Mouse (Mus musculus): ENCODE measurements at regions not wholly inside any gene's neighbourhood (a gene's known extent, or its start where the extent isn't known, plus 50 kb on each side); places are given as distances from the start of the nearest gene placed in this dataset.

DNA sequence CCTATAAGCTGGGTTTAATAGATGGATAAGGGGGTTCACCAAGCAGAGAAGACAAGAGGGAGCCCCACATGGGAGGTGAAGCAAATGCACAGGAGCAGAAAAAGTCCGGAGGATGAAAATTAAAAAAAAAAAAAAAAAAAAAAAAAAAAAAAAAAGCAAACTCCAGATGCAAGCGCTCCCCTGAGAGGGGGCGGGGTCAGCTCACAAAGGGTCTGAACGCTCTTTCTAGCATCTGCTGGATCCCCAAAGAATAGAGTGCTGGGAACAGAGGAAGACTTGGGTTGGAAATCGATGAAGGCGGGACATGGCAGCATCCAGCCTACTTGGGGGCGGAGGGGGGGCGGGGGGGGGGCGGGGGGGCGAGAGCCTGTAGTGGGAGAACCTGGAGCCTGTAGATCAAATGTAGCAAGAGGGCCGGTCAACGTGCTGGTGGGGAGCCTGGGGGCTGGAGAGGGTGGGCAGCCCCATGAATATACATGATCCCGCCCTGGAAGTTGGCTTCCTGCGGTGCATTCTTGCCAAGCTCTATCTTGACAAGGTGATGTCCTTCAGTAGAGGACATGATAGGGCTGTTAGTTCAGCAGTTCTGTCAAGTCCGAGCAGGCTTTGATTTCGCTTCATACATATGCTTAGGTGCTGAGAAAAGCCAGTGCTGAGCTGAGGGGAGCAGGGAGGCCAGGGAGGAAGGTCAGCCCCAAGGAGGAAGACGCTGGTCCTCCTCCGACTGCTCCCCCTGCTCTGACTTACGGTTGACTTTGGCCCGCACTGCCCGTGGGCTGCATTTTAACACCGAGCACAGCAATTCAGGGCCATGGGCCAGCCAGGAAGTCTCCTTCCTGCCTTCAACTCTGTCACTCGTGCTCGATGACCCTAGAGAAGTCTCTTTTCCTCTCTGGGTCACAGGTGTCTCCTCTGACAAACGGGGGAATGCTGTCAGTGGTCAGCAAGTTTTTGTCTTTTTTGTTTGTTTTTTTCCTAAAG lies 176.3 kb downstream of the 3100002H09Rik start:
- H3K27ac ChIP-seq (ENCODE audit: insufficient read depth, low read length), result no peak overlapping the region
- H3K4me1 ChIP-seq (ENCODE audit: control insufficient read depth, insufficient read depth, low read length), result no peaks in the 10 kb centered on the region
- TF ChIP-seq CTCF (IDR thresholded peaks at IDR 0.05; ENCODE audit: extremely low read depth, insufficient read depth, low read length), result no peak
- no peak for TF ChIP-seq POLR2A (IDR thresholded peaks at IDR 0.05; ENCODE audit: extremely low read depth, insufficient read depth, low read length)
- H3K4me3 ChIP-seq (ENCODE audit: insufficient read depth, low read length), result no peak overlapping the region

DNA sequence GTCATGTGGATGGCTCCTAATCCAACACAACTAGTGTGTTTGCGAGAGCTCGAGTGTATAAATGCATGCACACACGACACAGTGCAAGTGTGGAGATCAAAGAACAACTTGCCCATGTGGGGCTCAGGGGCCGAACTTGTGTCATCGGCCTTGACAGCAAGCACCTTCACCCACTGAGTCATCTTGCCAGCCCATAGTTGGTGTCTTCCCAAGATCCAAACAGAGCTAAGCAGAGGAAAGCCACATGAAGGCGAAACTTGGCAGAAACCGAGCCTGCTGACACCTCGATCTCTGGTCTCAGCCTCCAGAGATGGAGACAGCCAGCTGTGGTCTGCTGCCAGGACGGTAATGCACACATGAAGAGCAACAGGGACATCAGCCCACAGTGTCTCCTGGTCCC lies 177.1 kb downstream of the 3100002H09Rik start:
- TF ChIP-seq POLR2A (IDR thresholded peaks at IDR 0.05; ENCODE audit: extremely low read depth, insufficient read depth, low read length), result no peak
- Histone ChIP-seq H3K4me3 (ENCODE audit: insufficient read depth, low read length) (no peak overlapping the region), H3K27ac (ENCODE audit: insufficient read depth, low read length) (no peak overlapping the region), H3K4me1 (ENCODE audit: control insufficient read depth, insufficient read depth, low read length) (no peaks in the 10 kb centered on the region)

DNA sequence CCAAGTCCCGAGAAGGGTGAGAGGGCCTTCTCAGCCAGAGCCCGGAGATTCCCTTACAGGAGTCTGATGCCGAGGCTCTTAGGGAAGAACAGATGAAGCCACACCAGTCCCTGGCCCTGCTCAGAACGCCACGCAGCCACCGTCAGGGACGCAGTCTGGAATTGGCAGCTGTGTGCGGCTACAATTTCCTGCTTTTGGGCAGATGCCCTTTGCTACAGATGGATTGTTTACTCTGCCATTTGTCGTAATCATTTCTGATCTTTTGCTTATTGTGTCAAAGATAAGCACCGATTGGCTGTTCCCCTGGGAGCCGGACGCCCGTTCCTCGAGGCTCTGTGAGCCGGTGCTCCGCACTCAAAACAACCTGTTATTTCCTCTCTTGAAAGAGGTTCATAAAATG lies 179.4 kb downstream of the 3100002H09Rik start:
- no peaks in the 10 kb centered on the region for H3K4me1 ChIP-seq (ENCODE audit: control insufficient read depth, insufficient read depth, low read length)
- TF ChIP-seq CTCF (IDR thresholded peaks at IDR 0.05; ENCODE audit: extremely low read depth, insufficient read depth, low read length), result no peak
- no peak for TF ChIP-seq POLR2A (IDR thresholded peaks at IDR 0.05; ENCODE audit: extremely low read depth, insufficient read depth, low read length)
- no peak overlapping the region for H3K27ac ChIP-seq (ENCODE audit: insufficient read depth, low read length)
- no peak overlapping the region for H3K4me3 ChIP-seq (ENCODE audit: insufficient read depth, low read length)

DNA sequence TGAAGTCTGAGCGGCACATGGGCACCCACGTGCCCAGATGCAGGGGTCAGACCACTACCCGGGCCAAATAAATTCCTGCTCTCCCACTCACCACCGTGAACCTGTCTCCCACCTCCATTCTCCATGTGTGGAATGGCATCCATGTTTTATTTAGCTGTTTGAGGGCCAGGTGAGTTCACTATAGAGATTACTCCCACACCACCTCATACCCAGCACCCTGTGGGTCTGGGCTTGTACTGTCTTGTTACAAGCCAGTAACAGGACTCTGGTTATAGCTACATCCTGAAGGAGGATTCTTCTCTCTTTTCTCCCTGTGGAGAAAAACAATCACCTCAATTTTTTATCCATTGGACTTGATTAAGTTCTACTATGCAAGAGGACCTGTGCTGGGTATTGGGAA lies 181.8 kb downstream of the 3100002H09Rik start:
- no peaks in the 10 kb centered on the region for H3K4me1 ChIP-seq (ENCODE audit: control insufficient read depth, insufficient read depth, low read length)
- no peak overlapping the region for H3K27ac ChIP-seq (ENCODE audit: insufficient read depth, low read length)
- TF ChIP-seq POLR2A (IDR thresholded peaks at IDR 0.05; ENCODE audit: extremely low read depth, insufficient read depth, low read length) (no peak), CTCF (IDR thresholded peaks at IDR 0.05; ENCODE audit: extremely low read depth, insufficient read depth, low read length) (no peak)
- no peak overlapping the region for H3K4me3 ChIP-seq (ENCODE audit: insufficient read depth, low read length)

DNA sequence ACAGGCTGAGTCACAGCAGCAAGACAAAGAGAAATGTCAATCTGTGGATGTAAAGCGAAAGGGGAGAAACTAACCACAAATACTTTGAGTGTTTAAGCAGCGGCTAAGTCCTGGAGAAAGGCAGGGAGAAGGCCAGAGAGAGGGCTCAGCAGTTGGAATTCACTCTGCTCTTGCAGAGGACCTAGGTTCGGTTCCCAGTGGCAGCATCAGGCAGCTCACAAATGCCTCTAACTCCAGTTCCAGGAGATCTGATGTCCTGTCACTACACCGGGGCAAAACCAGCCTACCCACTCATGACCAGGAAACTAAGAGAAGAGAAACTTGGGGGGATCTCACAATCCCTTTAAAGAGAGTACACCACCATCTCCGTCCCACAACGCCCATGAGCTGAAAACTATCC lies 188.2 kb downstream of the 3100002H09Rik start:
- no peak overlapping the region for H3K27ac ChIP-seq (ENCODE audit: insufficient read depth, low read length)
- H3K4me1 ChIP-seq (ENCODE audit: control insufficient read depth, insufficient read depth, low read length), result no peaks in the 10 kb centered on the region
- no peak overlapping the region for H3K4me3 ChIP-seq (ENCODE audit: insufficient read depth, low read length)
- no peak for TF ChIP-seq CTCF (IDR thresholded peaks at IDR 0.05; ENCODE audit: extremely low read depth, insufficient read depth, low read length)
- no peak for TF ChIP-seq POLR2A (IDR thresholded peaks at IDR 0.05; ENCODE audit: extremely low read depth, insufficient read depth, low read length)

DNA sequence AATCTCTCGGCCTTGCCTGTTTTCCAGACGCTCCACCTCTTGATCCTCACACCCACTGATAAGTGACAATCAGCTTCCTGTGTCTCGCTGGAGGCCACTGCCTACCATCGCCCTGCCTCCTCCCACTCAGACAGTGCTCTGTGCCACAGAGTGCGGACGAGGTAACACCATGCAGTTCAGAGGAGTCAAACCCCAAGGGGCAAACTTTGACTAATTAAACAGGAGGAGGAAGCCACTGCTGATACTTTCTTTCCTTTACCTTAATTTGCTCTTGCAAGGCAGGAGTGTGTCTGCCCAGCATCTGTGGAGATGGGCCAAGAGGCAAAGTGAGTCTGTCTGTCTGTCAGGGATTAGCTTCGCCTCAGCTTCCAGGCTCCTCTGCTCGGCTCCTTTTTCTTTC lies 192.2 kb downstream of the 3100002H09Rik start:
- Histone ChIP-seq H3K4me1 (ENCODE audit: control insufficient read depth, insufficient read depth, low read length) (no peaks in the 10 kb centered on the region), H3K27ac (ENCODE audit: insufficient read depth, low read length) (no peak overlapping the region), H3K4me3 (ENCODE audit: insufficient read depth, low read length) (no peak overlapping the region)
- TF ChIP-seq POLR2A (IDR thresholded peaks at IDR 0.05; ENCODE audit: extremely low read depth, insufficient read depth, low read length) (no peak), CTCF (IDR thresholded peaks at IDR 0.05; ENCODE audit: extremely low read depth, insufficient read depth, low read length) (no peak)

DNA sequence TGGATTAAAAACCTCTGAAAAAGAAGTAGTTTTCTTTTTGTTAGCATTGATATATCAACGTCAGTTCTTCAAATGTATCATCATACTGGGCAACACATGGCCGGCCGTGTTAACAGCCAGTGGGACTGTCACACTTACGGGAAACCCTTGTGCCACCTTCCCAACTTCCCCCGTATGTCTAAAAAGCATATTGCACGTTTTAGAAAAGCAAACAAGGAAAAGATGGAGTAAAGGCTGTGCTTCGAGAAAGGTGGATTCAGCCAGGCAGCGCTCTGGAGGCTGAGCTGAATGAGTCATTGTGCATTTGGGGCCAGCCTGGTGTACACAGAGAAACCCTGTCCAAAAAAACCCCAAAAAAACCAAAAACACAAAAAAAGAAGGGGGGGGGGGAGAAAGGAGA lies 193.4 kb downstream of the 3100002H09Rik start:
- TF ChIP-seq POLR2A (IDR thresholded peaks at IDR 0.05; ENCODE audit: extremely low read depth, insufficient read depth, low read length) (no peak), CTCF (IDR thresholded peaks at IDR 0.05; ENCODE audit: extremely low read depth, insufficient read depth, low read length) (no peak)
- Histone ChIP-seq H3K4me3 (ENCODE audit: insufficient read depth, low read length) (no peak overlapping the region), H3K4me1 (ENCODE audit: control insufficient read depth, insufficient read depth, low read length) (no peaks in the 10 kb centered on the region), H3K27ac (ENCODE audit: insufficient read depth, low read length) (no peak overlapping the region)

DNA sequence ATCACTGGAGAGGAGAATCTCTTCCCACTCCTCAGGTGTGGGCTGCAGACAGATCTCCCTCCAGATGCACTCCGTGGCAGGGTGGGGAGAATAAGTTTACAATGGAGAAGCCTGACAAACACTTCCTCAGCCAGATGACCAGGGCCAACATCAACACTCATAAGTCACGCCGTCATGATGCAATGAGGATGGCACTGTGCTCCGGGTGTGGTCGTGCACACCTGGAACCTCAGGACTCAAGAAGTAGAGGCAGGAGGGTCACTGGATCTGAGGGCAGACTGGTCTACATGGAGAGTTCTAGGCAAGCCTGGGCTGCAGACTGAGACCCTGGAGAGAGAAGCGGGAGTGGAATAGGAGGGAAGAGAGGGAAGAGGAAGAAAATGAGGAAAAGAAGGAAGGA lies 194.3 kb downstream of the 3100002H09Rik start:
- Histone ChIP-seq H3K4me3 (ENCODE audit: insufficient read depth, low read length) (no peak overlapping the region), H3K27ac (ENCODE audit: insufficient read depth, low read length) (no peak overlapping the region), H3K4me1 (ENCODE audit: control insufficient read depth, insufficient read depth, low read length) (no peaks in the 10 kb centered on the region)
- TF ChIP-seq POLR2A (IDR thresholded peaks at IDR 0.05; ENCODE audit: extremely low read depth, insufficient read depth, low read length), result no peak
- TF ChIP-seq CTCF (IDR thresholded peaks at IDR 0.05; ENCODE audit: extremely low read depth, insufficient read depth, low read length), result no peak

DNA sequence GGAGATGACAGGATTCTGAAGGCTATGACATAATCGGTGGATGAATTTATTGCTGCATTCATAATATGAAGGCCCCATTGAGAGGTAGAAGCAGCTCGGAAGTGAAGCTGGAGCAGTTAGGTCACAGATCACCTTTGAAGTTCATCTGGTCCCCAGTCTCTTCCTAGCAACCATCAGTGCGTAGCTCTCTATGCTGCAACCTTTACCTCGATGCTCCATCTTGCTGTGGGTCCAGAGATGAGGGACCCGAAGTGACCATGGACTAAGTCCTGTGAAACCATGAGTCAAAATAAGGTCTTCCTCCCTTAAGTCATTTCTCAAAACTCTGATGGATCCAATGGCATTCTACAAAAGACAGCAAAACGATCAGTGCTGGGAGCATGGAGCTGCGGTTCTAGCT lies 196.2 kb downstream of the 3100002H09Rik start:
- no peak overlapping the region for H3K27ac ChIP-seq (ENCODE audit: insufficient read depth, low read length)
- H3K4me1 ChIP-seq (ENCODE audit: control insufficient read depth, insufficient read depth, low read length), result no peaks in the 10 kb centered on the region
- no peak overlapping the region for H3K4me3 ChIP-seq (ENCODE audit: insufficient read depth, low read length)
- TF ChIP-seq POLR2A (IDR thresholded peaks at IDR 0.05; ENCODE audit: extremely low read depth, insufficient read depth, low read length) (no peak), CTCF (IDR thresholded peaks at IDR 0.05; ENCODE audit: extremely low read depth, insufficient read depth, low read length) (no peak)

DNA sequence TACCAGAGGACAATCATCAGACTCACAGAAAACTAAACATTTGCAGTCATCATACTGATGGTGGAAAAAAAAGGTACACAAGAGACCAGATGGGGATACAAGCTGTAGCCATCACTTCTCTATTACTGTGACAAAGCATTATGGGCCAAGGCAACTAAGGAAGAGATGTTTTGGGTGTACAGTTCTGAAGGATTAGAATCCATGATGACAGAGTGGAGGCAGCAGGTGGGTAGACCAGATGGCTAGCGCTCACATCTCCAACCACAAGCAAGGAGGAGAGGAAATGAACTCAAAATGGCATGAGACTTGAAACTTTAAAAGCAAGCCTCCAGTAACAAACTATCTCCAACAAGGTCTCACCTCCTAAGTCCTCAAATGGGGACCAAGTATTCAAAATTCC lies 201.3 kb downstream of the 3100002H09Rik start:
- Histone ChIP-seq H3K4me3 (ENCODE audit: insufficient read depth, low read length) (no peak overlapping the region), H3K4me1 (ENCODE audit: control insufficient read depth, insufficient read depth, low read length) (no peaks in the 10 kb centered on the region), H3K27ac (ENCODE audit: insufficient read depth, low read length) (no peak overlapping the region)
- TF ChIP-seq POLR2A (IDR thresholded peaks at IDR 0.05; ENCODE audit: extremely low read depth, insufficient read depth, low read length) (no peak), CTCF (IDR thresholded peaks at IDR 0.05; ENCODE audit: extremely low read depth, insufficient read depth, low read length) (no peak)

All from cortical plate, adult 2 months (tissue).